8 mouse cellular contexts compared by ENCODE assay signal in genomic region chr3:105696387-105697147, GRCm38 (mm10). TPM values are rescaled to one million over a fixed set of nuclear protein-coding genes. Genes with fewer than 3 reads are reported as not detected.
A peak's percentile ranks its signal among the peaks of the same experiment; 100 is the strongest.
DNase-seq lines count a peak whose midpoint lies in the region; ATAC-seq and TF ChIP-seq lines count a peak whose summit lies in the region.

No protein-coding gene starts in this region.

- no peaks in the 10 kb centered on the region for H3K27me3 ChIP-seq in heart, postnatal 0 days (ENCODE audit: control insufficient read depth, insufficient read depth, low read length)
- peaks cover 21% of the 10 kb centered on the region for H3K27me3 ChIP-seq in myocyte (ENCODE audit: control insufficient read depth, insufficient read depth, insufficient read length)

- no peak overlapping the region for H3ac ChIP-seq in myocyte (ENCODE audit: control insufficient read depth, insufficient read length)

- WGBS in heart, postnatal 0 days = 55% methylated on average over 17 of the region's 17 CpGs

- peak overlapping the region; percentile 24; the same call in 1 of the 2 replicates for H3K9ac ChIP-seq in heart, postnatal 0 days (replicated peaks; ENCODE audit: low read depth, low read length)

- TF ChIP-seq POLR2A in cortical plate, adult 2 months (IDR thresholded peaks at IDR 0.05; ENCODE audit: extremely low read depth, insufficient read depth, low read length) = no peak
- no peak for TF ChIP-seq POLR2A in myocyte (IDR thresholded peaks at IDR 0.05; ENCODE audit: insufficient read length, low read depth)

- no peaks in the 10 kb centered on the region for H3K36me3 ChIP-seq in heart, postnatal 0 days (replicated peaks; ENCODE audit: control insufficient read depth, insufficient read depth, low read length)
- no peaks in the 10 kb centered on the region for H3K36me3 ChIP-seq in myocyte (ENCODE audit: control insufficient read depth, insufficient read depth)

- H3K79me2 ChIP-seq in myocyte (ENCODE audit: control insufficient read depth, insufficient read depth) = no peaks in the 10 kb centered on the region

- H3K4me1 ChIP-seq in cortical plate, adult 2 months (ENCODE audit: control insufficient read depth, insufficient read depth, low read length) = peaks cover 20% of the 10 kb centered on the region
- peaks cover 62% of the 10 kb centered on the region for H3K4me1 ChIP-seq in heart, postnatal 0 days (ENCODE audit: control insufficient read depth, insufficient read depth)

- ATAC-seq in heart, postnatal 0 days (ENCODE audit: insufficient read depth, low read depth) = no peak

- H3K4me2 ChIP-seq in heart, postnatal 0 days (ENCODE audit: low read depth, low read length) = peak overlapping the region; percentile 43
- H3K4me2 ChIP-seq in myocyte (ENCODE audit: low read depth) = peak overlapping the region; percentile 27

- no peak overlapping the region for H3K4me3 ChIP-seq in left cerebral cortex, adult 2 months
- H3K4me3 ChIP-seq in cortical plate, adult 2 months (ENCODE audit: insufficient read depth, low read length) = no peak overlapping the region
- no peak overlapping the region for H3K4me3 ChIP-seq in heart, postnatal 0 days (ENCODE audit: low read depth, low read length)
- H3K4me3 ChIP-seq in myocyte = no peak overlapping the region

- no peaks in the 10 kb centered on the region for H3K9me3 ChIP-seq in heart, postnatal 0 days (replicated peaks; ENCODE audit: control insufficient read depth, low read length)

- DNase-seq in left cerebral cortex, adult 2 months (ENCODE audit: extremely low spot score in 1 of 2, low spot score in 2 of 2) = peak in 1 of 2 experiments; percentile 21
- no peak for DNase-seq in left cerebral cortex, postnatal 36 days (ENCODE audit: low spot score in 2 of 2)
- DNase-seq in heart, postnatal 0 days (ENCODE audit: low spot score) = no peak
- DNase-seq in urinary bladder, adult 18-20 months (ENCODE audit: low spot score in 2 of 2) = no peak
- no peak for DNase-seq in left cerebral cortex, adult 11 months (ENCODE audit: low spot score)
- DNase-seq in gastrocnemius, adult 8-10 months (ENCODE audit: low spot score in 2 of 2) = no peak

- no peak for TF ChIP-seq CTCF in left cerebral cortex, adult 2 months (IDR thresholded peaks at IDR 0.05)
- TF ChIP-seq CTCF in cortical plate, adult 2 months (IDR thresholded peaks at IDR 0.05; ENCODE audit: extremely low read depth, insufficient read depth, low read length) = no peak
- TF ChIP-seq CTCF in heart, postnatal 0 days (IDR thresholded peaks at IDR 0.05; ENCODE audit: low read depth) = no peak

- no peak for TF ChIP-seq EP300 in heart, postnatal 0 days (IDR thresholded peaks at IDR 0.05; ENCODE audit: low read depth)

- H3K27ac ChIP-seq in left cerebral cortex, adult 2 months = peak overlapping the region; percentile 90
- 0 out of 2 replicates have a peak overlapping the region, but pooled peaks have one; percentile 15 for H3K27ac ChIP-seq in cortical plate, adult 2 months (ENCODE audit: insufficient read depth, low read length)
- H3K27ac ChIP-seq in heart, postnatal 0 days (ENCODE audit: low read depth) = peak overlapping the region; percentile 95

- intact Hi-C loops in left cerebral cortex, adult 2 months (cut with DNase I) = no loop called here
- intact Hi-C loops in left cerebral cortex, postnatal 36 days (cut with DNase I) = no loop called here

TF ChIP-seq in myocyte, 11 proteins besides CTCF, POLR2A, EP300 and RAD21:
- TF ChIP-seq CEBPB (IDR thresholded peaks at IDR 0.05; ENCODE audit: insufficient read depth, poor library complexity, severe bottlenecking) (no peak), SRF (IDR thresholded peaks at IDR 0.05; ENCODE audit: control insufficient read depth, insufficient read length, low read depth) (no peak), USF1 (IDR thresholded peaks at IDR 0.05; ENCODE audit: low read depth) (no peak), TCF3 (IDR thresholded peaks at IDR 0.05; ENCODE audit: insufficient read length, low read depth) (no peak), E2F4 (IDR thresholded peaks at IDR 0.05; ENCODE audit: insufficient read depth) (no peak), POLR2AphosphoS2 (IDR thresholded peaks at IDR 0.05; ENCODE audit: insufficient read length, low read depth) (no peak), MYOG (IDR thresholded peaks at IDR 0.05; ENCODE audit: control insufficient read depth in 1 of 3, insufficient read depth in 1 of 3, insufficient read length in 2 of 3, low read depth in 2 of 3) (no peak), TCF12 (IDR thresholded peaks at IDR 0.05; ENCODE audit: insufficient read depth, poor library complexity, severe bottlenecking) (no peak), MYOD1 (IDR thresholded peaks at IDR 0.05; ENCODE audit: control insufficient read depth in 1 of 3, insufficient read length in 2 of 3, low read depth in 2 of 3) (no peak), REST (IDR thresholded peaks at IDR 0.05; ENCODE audit: insufficient read depth, insufficient read length) (no peak), MAX (IDR thresholded peaks at IDR 0.05; ENCODE audit: low read depth) (no peak)

RNA-seq across cellular contexts. Expression of gene Inka2, which starts 7.8 kb away (rescaled TPM):
- 100 to 1,000 TPM; 115 to 118 TPM for total RNA-seq in left cerebral cortex, adult 2 months (2021)
- total RNA-seq in left cerebral cortex, postnatal 36 days (2021) = 100 to 1,000 TPM in 1 of 2 experiments, 10 to 100 TPM in 1; 95.7 to 106 TPM
- 71.9 and 75.2 TPM in 2 replicates for polyA plus RNA-seq in cortical plate, adult 2 months (2012; rRNA removed)
- 1.6 and 4.5 TPM in 2 replicates for total RNA-seq in heart, postnatal 0 days (2014; rRNA removed; ENCODE audit: low replicate concordance)
- 4.4 and 8.9 TPM in 2 replicates for polyA plus RNA-seq in heart, postnatal 0 days (2015; fragmentation: Nextera tagmentation; extraction: Ambion mirVana)
- 5.1 TPM for polyA plus RNA-seq in myocyte (2012; fragmentation: generic; extraction: Trizol)
- 1 to 10 TPM; 2.5 to 4.4 (median 3.1) TPM for total RNA-seq in gastrocnemius, adult 8-10 months (2022)

RNA-seq across cellular contexts. Expression of gene Ddx20, which starts 9.2 kb away (rescaled TPM):
- 10 to 100 TPM; 11.7 to 12.4 TPM for total RNA-seq in left cerebral cortex, adult 2 months (2021)
- 10 to 100 TPM; 11.1 to 11.3 TPM for total RNA-seq in left cerebral cortex, postnatal 36 days (2021)
- polyA plus RNA-seq in cortical plate, adult 2 months (2012; rRNA removed) = 9.1 and 9.4 TPM in 2 replicates
- total RNA-seq in heart, postnatal 0 days (2014; rRNA removed; ENCODE audit: low replicate concordance) = 12.6 and 19.7 TPM in 2 replicates
- polyA plus RNA-seq in heart, postnatal 0 days (2015; fragmentation: Nextera tagmentation; extraction: Ambion mirVana) = 11.6 and 15.1 TPM in 2 replicates
- polyA plus RNA-seq in myocyte (2012; fragmentation: generic; extraction: Trizol) = 7.5 TPM
- 10 to 100 TPM in 3 of 4 experiments, 1 to 10 TPM in 1; 8.9 to 13.5 (median 11.1) TPM for total RNA-seq in gastrocnemius, adult 8-10 months (2022)

Comparison
In these comparisons a context has a peak if more than half of its experiments do, and no peak if none do; other contexts are left out.
1. H3K27ac ChIP-seq: peak in every context shown above with its lines; median percentile 95 in heart, postnatal 0 days; 90 in left cerebral cortex, adult 2 months; 15 in cortical plate, adult 2 months.
2. RNA of gene Inka2, which starts 7.8 kb away (total RNA-seq): 115 to 118 TPM in left cerebral cortex, adult 2 months and 95.7 to 106 TPM in left cerebral cortex, postnatal 36 days; 1.6 to 4.5 TPM in heart, postnatal 0 days and 2.5 to 4.4 TPM in gastrocnemius, adult 8-10 months; every median in the first group is over 10 times any median in the second.